Mouse (Mus musculus) heart, adult 11 months (tissue): ENCODE measurements at regions not wholly inside any gene's neighbourhood (a gene's known extent, or its start where the extent isn't known, plus 50 kb on each side); places are given as distances from the start of the nearest gene placed in this dataset.
A peak's percentile ranks its signal among the peaks of the same experiment; 100 is the strongest.
"Not testable (repeated sequence)": the region's sequence is repeated elsewhere in the genome, so short reads cannot be mapped to it uniquely, and the experiment has no call there.

Source experiments
- DNase-seq: peaks from one replicate; pipeline ENCODE4 v3.0.0; 2022

DNA sequence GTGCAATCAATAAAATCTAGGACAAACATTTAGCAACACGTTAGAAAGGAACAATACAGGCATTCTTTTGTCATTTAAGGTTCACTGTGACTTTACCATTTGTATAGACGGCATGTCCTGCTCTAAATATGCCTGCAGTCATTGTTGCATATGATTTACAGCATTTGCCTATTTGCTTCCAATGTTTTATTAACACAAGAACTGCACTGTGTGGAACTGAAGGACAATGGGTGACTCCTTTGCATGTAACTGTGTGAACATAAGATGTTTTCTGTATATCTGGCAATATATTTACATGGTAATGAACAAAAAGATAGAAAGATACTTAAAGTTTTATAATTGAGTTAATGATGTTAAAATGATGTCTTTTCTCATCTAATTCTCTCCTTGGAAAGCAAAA is 57.1 kb downstream of the Pou4f1 start:
- no peak for DNase-seq

GRCm38 (mm10) chr14:104410292-104410691 is 57.5 kb downstream of the Pou4f1 start:
- DNase-seq = no peak

- no peak for DNase-seq
Measured at GRCm38 (mm10) chr14:104406062-104406461, 61.7 kb downstream of the Pou4f1 start.

DNA sequence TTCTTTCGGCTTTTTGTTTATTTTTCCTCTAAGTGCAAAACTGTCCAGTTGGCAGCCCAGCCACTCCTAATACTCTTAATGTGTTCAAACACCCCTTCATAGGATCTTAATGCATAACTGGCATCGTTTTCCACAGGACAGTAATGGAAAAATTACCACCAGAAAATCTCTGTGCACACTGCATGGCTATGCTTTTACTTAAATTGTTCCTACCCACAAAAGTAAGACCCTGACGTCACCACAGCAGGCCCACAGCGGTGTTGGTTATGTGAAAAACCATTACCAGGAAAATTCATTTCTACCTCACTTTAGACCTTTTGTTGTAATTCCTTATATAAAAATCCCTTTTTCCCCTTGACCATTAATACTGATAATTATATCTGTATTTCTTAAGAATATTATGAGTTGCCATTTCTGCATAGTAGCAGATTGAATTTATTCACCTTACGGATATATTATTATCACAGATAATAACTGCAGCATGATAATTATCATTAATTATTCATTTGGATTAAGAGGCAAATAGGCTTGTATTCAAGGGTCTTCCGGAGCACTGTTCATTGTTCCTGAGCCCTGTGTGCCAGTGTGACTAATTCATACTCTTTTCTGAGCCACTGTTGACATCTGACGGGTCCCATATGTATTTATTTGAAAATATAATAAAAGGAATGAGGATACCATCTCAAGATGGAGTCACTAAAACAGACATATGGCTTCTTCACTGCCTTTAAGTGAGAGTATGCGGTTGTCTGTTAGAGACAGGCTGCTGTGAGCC is 78.3 kb downstream of the Pou4f1 start:
- DNase-seq = no peak

DNA sequence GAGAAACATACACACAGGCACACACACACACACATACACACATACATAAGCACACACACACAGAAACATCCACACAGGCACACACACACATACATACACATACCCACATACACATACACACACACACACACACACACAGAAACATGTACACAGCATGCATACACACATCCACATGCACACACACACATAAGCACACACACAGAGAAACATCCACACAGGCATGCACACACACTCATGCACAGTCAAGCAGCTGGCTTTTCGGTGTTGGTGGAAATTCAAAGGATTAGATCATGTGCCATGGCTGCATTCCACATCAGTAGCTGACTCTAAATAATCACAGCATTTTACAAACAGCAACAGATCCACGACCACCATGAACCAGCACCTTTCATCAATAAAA is 78.9 kb downstream of the Pou4f1 start:
- DNase-seq = no peak

GRCm38 (mm10) chr14:104380986-104381385 is 86.8 kb downstream of the Pou4f1 start:
- no peak for DNase-seq

DNA sequence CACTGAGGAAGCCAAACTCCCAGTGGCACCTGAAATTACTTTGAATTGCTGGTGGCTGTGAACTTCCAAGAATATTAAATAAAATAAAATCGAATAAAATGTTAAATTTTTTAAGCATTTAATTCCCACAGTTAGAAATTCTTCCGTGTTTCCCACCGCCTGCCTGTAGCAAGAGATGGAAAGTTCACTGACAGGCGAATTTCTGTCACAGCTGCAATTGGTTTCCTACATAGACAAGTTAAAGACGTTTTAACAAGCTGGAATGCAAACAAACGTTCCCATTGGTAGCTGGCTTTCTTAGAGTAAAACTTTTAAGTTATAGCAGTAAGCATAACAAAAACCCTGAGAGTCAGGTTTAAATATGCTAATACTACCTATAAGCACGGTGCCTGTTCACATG is 95.0 kb downstream of the Pou4f1 start:
- DNase-seq = no peak

GRCm38 (mm10) chr14:104356636-104357035 is 111.2 kb downstream of the Pou4f1 start:
- DNase-seq = no peak

DNA sequence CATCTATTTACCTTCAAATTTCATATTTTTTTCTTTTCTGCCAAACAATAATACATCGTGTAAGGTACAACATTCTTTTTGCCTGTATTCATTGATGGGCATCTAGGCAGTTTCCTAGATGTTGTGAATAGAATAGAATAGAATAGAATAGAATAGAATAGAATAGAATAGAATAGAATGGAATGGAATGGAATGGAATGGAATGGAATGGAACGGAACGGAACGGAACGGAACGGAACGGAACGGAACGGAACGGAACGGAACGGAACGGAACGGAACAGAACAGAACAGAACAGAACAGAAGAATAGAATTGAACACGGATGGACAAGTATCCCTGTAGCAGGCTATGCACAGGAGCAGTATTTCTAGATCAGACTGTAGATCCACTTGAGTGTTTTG is 131.0 kb downstream of the Pou4f1 start:
- not testable (repeated sequence) for DNase-seq

GRCm38 (mm10) chr14:104326089-104326488 is 141.7 kb downstream of the Pou4f1 start:
- DNase-seq = no peak

DNA sequence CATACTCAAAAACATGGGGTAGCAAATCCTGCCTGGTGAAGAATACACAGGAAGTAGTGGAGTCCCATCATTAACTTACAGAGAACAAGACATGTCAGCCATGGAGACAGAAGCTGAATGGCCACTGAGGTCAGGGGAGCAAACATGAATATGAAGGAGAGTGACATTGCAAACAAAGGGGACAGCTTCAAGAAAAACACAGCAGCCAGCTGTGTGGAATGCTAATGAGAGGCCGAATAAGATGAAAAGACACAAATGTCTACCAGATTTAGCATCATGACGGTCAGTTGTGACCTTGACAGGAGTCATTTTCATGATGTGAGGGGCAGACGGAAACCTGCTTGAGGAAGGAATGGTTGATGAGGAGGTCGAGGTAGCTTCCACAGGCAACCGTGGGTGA is 167.7 kb downstream of the Pou4f1 start:
- DNase-seq = no peak

- DNase-seq = no peak
Measured at GRCm38 (mm10) chr14:104298312-104298711, 169.5 kb downstream of the Pou4f1 start.

DNA sequence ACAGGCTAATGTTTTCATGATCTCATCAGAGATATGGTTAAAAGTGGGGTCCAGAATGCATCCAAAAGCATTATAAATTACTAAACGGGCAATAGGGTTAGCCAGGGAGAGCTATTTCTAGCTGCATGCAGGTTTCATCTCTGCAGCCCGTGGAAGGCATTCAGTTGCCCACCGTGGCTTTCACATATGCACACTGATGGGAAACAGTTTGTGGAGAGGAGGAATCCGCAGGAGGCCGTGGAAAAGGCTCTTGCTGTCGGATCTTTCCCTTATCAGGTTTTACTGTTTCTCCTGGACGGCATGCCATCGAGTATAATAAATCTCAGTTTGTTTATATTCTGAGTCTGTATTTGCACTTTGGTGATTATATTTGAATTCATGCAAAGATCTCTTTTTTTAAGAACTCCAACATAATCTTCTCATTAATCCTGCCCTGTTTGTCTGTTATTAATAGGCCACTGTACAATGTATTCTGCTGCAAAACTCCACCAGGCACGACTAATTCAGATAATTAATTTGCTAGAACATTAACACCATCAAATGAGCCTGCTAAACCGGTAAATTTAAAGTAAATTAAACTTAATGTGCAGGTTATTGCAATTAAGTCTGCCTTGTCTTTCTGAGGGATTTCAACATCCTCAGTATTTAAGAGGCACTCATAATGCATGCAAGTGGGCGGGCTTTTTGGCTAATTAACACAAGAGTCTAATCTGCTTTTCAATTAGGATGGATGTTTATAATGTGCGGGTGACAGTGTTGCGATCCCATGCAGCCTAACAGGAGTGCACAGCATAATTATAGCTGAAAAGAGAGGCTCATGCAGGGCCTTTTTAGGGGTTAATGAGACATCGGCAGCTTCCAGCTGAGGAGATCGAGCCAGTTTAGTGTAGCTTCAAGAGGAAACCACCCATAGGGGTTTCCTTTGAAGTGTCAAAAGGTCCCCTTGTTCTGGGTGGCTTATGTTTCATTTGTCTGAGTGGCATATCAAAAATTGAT is 170.2 kb downstream of the Pou4f1 start:
- no peak for DNase-seq

DNA sequence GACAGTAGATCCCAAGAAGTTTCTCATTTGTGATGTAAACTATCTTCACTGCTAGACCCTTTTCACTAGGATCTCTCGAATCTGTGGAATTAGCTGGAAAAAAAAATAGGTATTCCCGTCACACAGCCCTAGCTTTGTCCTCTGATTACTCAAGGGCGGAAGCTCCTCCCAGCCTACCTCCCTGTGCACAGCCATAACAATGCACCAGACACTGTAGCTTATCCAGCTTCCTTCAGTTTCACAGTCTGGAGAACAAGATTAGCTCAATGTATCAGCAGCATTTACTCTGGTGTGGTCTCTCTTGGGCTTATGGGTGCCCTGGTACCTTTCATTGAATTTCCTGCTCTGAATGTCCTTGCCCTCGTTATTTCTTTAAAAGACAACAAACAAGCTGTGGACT is 174.0 kb downstream of the Pou4f1 start:
- no peak for DNase-seq

DNA sequence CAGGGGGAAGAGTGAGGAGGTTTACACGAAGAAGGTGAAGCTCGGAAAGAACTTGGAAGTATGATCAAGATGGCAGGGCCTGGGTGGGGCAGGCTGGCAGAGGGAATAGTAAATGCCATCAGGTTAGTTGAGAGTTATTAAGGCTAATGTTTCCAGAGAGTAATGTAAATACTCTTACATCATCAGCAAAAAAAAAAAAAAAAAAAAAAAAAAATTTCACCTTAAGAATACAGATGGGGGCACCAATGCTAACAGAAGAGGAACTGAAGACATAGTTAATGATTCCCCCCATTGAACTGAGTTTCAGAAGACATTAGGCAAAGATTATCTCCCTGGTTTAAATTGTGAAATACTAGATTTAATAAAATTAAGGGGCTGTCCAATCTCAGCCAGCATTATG is 174.7 kb downstream of the Pou4f1 start:
- no peak for DNase-seq

DNA sequence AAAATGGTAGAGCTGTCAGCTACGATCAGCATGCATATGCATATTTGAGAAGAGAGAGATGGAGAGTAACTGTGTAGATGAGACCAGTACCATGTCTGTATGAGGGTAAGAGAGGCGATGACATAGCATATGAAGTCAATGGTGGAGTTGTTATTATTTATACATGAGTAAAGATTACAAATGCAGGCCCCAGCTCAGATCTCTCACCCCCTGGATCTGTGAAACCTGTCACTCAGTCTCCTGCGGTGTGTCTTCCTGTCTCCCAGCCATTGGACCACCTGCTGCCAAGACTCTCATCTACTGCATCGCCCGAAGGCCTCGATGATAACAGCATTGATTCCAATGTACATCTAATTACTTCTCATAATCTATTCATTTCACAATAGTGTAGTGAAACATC is 187.4 kb downstream of the Pou4f1 start:
- no peak for DNase-seq

DNA sequence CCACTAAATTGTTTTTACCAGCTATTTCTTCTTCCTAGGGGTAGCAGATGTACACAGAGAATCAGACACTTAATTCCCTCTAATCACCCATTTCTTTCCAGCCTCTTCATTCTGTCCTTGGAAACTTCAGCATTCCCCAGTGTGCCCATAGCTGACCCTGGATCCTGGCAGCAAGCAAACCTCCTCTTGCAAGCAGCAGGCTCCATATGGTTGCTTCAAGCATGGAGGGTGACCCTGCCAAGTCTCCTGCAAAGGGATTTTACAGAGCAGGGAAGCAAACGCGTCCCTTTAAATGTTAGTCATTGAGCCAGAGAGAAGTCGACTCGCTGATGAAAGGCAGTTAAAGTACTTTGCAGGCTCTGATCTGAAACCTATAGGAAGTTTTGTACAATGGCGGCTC is 187.9 kb downstream of the Pou4f1 start:
- DNase-seq = no peak

DNA sequence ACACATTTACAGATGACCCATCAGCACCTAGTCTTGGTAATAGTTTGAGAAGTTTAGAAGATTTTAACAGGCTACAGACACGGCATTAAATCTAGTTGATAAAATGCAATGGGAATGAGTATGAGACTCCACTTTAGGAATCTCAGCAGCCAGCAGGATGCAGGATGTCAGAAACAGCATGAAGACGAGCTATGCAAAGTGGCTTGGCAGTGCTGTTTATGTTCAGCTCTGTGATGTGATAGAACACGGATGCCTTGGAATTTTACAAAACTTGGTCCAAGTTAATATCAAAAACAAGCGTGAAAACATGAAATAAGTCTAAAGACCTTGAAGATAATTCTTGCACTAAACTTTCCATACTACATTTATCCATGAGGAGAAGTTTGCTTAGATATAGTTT is 193.0 kb downstream of the Pou4f1 start:
- no peak for DNase-seq

GRCm38 (mm10) chr14:104264919-104265764 is 202.7 kb downstream of the Pou4f1 start:
- no peak for DNase-seq

- peak; percentile 42 for DNase-seq
Measured at GRCm38 (mm10) chr14:104216965-104217364, 250.8 kb downstream of the Pou4f1 start.

GRCm38 (mm10) chr14:104210719-104211118 is 257.1 kb downstream of the Pou4f1 start:
- DNase-seq = no peak

- no peak for DNase-seq
Measured at GRCm38 (mm10) chr14:104208855-104209254, 258.9 kb downstream of the Pou4f1 start.
